Mouse (Mus musculus) megakaryocyte, adult 5-6 weeks (primary cell): ENCODE data around the gene Spast. TPM values are rescaled to one million over a fixed set of nuclear protein-coding genes. Genes with fewer than 3 reads are reported as not detected.
"Not testable (repeated sequence)": the region's sequence is repeated elsewhere in the genome, so short reads cannot be mapped to it uniquely, and the experiment has no call there.

Experiments
- ATAC-seq: 2 replicates; pipeline ENCODE4 v1.8.0; 2016; ENCODE audit warnings: mild to moderate bottlenecking, inconsistent platforms; ENCODE audit not compliant: poor library complexity, severe bottlenecking
- total RNA-seq, 2 experiments: library from RNA; stranded (forward) in 1 of 2; stranded (reverse) in 1 of 2; fragments of 153-499, 151-499 nt in 1 of 2; fragments of 221-1000, 200-1000 nt in 1 of 2; gene quantifications; 2 replicates each; pipeline versions ENCODE4 v1.2.3 to v1.2.4; 2015 to 2017

Gene Spast
- total RNA-seq, 2 experiments from 2014 or later: 24.2 to 39.7 TPM

DNA sequence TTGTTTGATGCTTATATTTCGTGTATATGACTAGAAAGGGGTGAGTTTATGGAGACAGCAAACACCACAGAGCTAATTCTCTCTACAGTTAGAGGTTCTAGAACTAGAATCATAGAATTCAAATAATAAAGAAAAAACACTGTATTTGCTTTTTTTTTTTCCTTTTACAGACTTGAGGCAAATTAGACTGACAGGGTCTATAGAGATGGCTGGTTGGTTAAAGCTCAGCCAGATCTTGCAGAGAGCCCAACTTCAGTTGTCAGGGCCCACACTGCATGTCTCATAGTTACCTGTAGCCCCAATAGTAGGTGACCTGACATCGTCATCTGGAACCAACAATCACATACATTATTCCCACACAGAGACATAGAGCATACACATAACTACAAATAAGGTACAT, 14.9 kb upstream of the Spast start, which contains the start of gene Dpy30:
Gene Dpy30 (minus strand): TSS at position 101 of the 400 bp plus-strand sequence.
- ATAC-seq: no peak

DNA sequence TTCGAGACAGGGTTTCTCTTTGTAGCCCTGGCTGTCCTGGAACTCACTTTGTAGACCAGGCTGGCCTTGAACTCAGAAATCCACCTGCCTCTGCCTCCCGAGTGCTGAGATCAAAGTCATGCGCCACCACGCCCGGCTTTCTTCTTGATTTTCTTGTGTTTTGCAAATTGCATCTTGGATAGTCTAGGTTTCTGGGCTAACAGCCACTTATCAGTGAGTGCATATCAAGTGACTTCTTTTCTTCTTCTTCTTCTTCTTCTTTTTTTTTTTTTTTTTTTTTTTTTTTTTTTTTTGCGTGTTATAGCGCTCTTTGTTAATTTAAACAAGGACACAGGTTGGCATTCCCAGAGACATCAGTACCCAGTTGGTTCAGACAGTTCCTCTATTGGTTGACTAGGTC, 11.6 kb upstream of the Spast start:
- not testable (repeated sequence) for ATAC-seq

DNA sequence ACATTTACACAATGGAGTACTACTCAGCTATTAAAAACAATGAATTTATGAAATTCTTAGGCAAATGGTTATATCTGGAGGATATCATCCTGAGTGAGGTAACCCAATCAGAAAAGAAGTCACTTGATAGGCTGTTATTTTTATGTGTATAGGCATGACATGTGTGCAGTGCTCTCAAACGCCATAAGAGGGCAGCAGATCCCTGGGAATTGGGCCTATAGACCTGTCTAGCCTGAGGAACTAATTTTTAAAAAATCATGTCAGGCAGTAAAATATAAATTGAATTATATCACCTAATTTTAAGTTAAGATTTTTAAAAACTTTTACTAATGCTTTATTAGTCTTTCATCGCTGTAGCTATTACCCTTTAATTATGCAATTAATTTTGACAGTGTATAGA, 10.6 kb upstream of the Spast start:
- peak; percentile 92 for ATAC-seq

DNA sequence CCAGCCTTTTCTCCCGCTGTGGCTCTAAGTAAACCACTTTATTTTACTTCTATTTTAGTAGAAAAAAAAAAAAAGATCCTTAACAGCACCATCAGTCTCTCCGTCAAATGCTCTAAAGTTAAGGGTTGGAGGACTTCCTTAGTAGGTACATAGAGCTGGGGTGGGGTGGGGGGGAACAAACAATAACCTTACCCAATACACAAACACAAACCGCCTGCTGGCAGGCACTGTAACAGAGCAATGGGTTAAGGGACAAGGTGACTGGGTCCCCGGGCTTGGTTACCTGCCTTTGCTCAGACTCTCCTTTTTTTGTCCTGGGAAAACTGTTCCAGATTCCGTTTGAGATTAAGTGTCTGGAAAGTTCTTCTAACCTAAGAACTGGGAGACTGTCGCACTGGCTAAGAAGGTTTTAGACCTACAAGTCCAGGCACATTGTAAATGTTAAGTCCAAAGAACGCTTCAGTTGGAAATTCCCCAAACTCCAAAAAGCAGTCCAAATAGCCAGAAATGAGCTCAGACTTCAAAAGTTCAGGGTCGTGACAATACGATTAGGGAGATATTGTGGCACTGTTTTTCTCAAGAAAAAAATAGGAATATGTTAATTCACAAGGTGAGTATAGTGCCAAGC, 7.6 kb upstream of the Spast start:
- ATAC-seq: no peak

DNA sequence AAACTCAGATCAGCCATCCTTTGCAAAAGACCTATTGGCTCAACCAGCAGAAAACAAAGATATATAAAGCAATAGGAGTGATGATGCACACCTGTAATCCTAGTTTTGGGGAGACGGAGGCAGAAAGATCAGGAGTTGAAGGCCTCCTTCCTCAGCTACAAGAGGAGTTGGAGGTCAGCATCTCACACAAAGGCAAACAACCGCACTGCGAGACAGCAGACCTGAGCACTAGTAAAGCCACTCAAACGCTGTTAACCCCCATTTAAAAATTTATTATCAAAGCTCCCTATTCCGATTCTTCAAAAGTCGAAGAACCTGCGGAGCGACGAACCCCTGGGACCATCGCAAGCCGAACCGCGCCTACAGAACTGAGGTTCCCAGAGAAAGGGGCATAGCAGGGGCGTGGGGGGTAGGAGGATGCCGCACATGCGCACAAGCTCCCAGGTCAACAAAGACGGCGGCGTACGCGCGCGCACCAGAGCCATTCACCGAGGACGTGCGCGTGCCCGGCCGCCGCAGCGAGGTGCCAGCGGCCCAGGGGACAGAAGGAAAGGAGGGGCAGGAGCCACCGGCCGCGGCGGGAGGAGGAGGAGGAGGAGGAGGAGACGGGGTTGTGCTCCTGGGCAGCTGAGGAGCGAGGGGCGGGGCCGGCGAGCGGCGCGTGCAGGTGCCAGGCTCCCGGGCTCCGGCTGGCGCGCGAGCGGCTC, 409 bp upstream of the Spast start:
- ATAC-seq: peak; percentile 93

DNA sequence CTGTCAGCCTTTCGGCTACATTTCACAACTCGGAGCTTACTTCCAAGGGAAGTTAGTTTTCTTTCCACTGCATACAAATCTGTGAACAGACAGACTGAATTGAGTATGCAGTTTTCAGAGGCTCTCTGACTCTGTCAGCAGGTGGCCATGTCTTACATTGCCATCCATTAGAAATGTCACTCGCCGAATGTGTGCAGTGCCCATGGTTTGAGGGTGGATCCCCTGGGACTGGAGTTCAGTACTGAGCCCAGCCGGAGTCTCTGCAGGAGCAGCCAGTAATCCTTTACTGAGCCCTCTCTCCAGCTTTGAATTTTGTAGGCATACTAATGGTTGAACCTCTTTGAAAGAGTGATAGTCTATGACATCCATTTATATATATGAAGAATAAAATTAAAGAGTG, 2.4 kb downstream of the Spast start:
- ATAC-seq: no peak

DNA sequence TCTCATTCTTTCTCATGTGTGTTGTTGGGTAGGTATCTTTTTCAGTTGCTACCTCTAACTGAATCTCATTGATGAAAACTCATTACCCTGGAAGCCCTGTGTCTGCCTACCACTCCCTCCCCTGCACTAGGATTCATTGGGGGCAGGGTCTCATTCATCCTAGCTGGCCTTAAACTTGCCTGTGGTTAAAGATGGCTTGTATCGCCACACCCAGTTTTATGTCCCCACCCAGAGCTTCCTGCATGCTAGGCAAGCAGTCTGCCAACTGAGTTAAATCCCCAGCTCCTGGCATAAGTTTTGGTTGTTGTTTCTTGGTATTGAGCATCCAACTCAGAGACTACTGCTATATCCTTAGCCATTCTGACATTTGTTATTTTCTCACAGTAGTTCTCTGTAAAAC, 24.8 kb downstream of the Spast start:
- 0 out of 2 replicates have a peak, but pooled peaks have one; percentile 35 for ATAC-seq

DNA sequence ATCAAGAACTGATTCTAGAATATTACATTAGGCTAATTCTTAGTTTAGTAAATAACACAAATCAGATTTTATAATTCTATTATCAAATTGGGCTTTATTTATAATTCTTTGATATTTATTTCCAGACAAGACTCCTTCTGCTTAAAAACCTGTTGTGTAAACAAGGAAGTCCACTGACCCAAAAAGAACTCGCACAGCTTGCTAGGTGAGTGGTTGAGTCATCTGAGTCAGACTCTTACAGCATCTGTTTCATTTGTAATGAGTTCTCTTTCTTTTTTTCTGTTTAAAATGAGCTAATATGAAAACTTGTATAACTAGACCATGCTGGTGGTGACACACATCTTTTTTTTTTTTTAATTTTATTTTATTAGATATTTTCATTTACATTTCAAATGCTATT, 38.1 kb downstream of the Spast start:
- no peak for ATAC-seq

DNA sequence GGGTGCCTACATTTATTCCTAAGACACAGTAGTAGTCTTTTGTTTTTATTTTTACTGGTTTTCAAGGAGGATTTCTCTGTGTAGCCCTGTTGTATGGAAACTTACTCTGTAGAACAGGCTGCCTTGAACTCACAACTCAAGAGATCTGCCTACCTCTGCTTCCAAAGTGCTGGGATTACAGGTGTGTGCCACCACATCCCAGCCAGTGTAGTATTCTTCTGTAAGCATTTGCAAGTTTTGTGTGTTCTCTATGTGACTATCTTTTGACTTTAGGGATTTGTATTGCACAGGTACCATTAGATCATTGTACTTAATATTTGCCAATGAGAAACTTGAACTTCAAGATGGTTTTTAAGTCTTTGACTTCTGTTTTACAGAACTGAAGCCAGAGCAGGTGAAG, 47.9 kb downstream of the Spast start:
- no peak for ATAC-seq

DNA sequence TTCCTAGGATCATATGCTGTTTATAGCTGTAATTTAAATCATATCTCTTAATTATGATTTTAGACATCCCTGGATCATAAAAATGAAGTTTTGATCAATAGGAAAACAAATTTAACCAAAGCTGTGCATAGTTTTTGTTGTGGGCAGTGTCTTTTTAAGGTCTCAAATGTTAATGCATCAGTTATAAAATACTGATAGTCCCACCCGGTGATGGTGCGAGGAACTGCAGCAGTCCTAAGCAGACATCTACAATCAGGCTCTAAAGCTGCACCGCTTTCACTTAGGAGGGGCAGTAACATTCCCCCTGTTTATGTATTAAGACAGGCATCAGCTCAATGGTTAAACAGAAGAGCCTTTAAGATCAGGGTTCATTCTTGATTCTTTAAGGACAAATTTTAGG, 51.1 kb downstream of the Spast start:
- no peak for ATAC-seq

DNA sequence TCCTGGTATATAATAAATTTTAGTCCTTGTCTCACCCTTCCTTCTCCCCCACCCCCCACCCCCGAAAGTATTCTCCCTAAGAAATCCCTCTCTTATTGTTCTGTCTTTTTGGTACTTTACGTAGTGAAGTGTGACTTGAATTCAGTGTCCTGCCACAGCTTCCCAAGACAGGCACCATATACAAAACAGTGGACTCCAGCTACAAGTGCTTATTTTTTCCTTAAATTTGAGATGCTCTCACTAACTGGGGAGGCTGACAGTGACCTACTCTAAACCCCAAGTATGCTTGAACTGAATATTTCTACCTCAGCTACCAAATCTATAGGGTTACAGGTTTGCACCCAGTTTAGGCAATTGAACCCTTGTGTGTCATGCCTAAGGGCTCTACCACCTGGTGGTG, 55.6 kb downstream of the Spast start:
- 0 out of 2 replicates have a peak, but pooled peaks have one; percentile 4 for ATAC-seq

DNA sequence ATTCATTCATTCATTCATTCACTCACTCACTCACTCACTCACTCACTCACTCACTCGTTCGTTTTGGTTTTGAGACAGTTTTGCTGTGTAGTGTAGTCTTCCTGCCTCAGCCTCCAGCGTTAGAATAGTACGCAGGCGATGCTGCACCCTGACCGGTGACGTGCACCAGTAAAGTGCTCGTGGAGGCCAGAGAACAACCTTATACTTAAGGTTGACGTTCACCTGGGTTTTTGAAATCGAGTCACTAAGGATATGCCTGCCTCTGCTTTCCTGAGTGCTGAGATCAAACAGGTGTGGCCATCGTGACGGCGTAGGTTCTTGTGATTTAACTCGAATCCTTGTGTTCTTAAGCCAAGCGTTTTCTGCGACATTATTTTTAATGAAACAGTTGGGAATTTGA, 56.1 kb downstream of the Spast start:
- peak; percentile 25 for ATAC-seq

DNA sequence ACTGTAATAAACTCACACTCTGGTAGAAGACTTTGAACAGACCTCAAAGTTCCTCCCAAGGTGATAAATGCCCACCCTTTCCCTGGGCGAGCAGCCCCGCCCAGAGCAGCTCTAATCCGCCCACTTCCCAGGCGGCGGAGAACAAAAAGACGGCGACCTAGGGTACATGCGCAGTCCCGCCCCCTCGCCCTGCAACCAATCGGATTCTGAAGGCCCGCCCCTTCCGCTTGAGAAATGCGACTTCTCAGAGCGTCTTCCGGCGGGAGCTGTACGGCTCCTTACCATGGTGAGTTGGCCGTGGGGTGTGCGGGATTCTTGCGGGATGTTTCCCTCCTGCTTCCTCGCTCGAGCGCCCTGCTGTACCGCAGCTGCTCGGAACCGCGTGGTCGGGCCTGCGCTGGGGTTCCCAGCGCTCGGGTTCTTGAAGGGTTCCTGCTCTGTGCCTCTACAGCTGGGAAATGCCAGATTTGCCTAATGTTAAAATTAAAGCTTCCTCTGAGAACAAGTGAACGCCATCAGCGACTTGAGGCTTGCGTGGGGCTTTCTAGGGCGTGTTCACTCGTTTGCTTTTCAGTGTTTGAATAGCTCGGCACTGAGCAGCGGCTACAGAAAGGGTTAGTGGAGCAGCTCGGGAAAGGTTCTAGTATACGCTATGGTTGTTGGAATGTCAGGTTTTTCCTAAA, 56.7 kb downstream of the Spast start, which contains the start of gene Slc30a6:
Gene Slc30a6 (plus strand): TSS at position 226 of the 683 bp plus-strand sequence.
- peak; percentile 99 for ATAC-seq

DNA sequence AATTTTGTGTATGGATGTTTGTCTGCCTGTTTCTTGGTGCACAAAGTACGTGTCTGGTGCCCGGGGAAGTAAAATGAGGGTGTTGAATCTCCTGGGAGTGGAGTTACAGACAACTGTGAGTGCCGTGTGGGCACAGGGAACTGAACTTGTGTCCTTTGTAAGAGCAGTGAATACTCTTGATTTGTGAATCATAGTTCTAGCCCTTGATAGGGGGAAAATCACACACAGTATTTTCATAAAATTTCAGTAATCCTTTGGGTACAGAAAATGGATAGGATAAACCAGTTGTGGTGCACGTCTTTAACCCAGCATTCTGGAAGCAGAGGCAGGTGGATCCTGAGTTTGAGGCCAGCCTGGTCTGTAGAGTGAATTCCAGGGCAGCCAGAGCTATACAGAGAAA, 58.0 kb downstream of the Spast start:
- no peak for ATAC-seq

DNA sequence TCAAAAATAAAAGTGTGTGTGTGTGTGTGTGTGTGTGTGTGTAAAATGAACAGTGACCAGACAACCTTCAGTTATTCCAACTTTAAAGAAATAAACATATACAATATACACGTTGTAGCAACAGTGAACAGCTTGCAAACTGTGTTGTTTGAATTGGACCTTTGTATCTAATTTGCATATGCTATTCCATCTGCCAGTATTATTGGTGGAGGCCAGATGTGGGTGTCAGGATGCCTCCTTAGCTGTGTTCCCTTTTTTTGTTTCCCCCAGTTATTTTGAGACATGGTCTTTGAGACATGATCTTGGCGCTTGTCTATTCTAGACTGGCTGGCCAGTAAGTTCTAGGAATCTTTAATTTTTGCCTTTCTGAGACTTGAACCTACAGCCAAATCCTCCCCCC, 58.4 kb downstream of the Spast start:
- ATAC-seq: no peak

DNA sequence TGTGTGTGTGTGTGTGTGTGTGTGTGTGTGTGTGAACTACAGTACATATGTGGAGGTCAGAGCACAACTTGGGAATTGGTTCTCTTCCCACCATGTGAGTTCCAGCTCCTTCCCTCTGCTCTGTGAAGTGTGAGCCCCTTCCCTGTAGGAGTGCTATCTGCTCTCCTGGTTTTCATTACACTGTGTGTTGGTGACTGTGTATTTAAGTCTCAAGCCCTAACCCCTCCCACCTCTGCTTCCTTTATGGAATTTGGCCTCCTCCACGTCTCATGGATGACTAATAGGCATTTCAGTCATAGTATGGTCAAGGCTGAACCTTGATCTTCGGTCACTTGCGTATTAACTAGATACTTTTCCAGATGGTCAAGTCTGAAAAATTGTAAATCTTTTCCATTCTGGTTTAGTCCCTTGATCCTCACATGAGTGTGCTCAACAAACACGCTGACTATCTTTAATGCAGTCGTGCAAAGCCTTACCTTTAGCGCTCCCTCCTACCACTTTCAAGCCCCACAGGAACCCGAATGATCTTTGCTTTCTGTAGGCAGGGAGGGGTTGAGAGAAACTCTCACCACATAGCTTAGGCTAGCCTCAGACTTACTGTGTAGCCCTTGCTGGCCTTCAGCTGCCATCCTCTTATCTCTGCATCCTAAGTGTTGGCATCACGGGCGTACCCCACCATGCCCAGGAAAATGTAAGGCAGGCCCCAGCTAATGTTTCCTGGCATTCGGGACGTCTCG, 63.9 kb downstream of the Spast start:
- ATAC-seq: no peak

DNA sequence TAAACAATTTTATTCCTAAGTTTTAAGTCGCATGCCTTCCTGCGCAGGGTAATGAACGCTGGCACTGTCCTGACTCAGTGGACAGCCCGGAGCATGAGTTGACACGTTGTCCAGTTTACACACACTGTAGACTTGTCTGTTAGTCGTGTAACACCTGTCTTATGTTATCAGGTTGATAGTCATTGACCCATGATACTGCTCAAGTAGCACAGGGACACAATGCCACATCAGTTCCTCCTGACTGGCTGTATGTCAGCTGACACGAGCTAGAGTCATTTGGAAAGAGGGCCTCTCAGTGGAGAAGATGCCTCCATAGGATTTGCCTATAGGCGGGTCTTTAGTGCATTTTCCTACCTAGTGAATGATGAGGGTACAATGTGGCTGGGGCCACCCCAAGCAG, 67.7 kb downstream of the Spast start:
- ATAC-seq: no peak

DNA sequence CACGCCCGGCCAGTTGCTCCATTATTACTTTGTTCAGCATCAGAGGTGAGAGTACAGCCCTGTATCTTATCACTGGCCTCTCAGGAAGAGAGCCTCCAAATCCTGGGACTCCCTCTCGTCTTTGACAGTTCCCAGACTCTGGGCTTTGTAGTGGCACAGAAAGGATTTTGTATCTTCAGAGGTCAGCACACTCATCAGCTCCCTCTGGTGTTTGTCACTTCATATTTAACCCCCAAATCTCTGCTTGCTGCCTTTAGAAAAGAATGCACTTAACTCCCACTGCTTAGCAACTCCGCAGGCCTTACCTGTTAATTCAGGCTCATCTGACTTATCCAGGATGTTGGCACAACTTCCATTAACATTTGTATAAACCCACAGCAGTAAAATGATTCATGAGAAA, 70.9 kb downstream of the Spast start:
- no peak for ATAC-seq

DNA sequence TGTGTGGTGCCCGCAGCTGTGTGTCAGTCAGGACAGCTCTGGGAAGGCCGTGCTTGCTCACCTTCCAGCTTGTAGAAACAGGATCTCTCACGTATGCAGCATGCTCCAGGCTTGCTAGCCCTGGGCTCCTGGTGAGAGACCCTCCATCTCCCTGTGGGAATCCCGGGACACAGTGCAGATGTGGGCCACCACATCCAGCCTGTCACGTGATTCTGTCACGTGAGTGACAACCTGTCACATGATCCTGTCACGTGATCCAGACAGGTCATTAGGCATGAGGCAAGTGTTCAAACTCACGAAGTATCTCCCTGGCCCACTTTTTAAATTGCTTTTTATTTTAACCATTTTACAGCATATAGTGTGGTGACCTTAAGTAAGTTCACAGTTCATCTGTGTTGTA, 74.5 kb downstream of the Spast start:
- no peak for ATAC-seq

DNA sequence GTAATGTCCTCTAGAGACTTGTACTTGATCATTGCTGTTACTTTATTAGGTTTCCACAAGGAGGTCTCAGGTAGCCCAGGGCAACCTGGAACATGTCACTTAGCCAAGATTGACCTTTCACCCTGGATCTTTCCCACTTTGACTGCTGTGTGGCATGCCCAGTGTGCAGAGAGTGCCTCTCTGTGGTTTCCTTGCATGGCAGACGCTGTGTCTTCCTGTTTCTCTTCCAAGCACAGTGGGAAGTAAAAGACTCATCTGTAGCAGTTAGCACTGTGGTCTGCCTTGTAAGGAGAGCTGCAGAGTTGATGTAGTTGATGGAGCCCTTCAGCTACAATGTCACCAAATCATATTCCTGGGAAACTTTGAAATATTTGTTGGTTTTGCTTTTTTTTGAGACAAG, 75.9 kb downstream of the Spast start:
- ATAC-seq: peak; percentile 67

DNA sequence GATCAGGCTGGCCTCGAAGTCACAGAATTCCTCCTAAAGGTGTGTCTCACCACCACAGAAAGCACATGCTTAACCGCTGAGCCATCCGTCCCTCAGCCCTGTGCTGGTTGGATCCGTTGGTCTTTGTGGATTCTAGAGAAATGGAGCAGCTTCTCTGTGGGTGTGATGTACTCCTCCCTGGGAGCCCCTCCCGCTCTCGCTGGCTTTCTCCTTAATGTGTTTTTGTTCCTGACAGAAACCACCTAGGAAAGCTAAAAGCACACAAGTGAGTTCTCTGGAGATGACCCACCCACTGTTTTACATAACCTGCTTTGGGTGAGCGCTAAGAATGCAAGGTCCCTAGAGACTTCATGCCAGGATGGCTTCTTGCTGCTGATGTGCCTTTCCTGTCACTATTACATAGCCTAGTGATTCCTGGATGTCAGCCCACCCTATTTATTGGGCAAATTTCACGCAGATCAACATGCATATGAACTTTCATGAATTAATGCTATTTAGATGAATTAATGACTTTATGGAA, 78.1 kb downstream of the Spast start:
- no peak for ATAC-seq
